Mouse (Mus musculus): ENCODE measurements at regions not wholly inside any gene's neighbourhood (a gene's known extent, or its start where the extent isn't known, plus 50 kb on each side); places are given as distances from the start of the nearest gene placed in this dataset.

GRCm38 (mm10) chr8:128212223-128212622 is 146.2 kb upstream of the Nrp1 start:
- no peaks in the 10 kb centered on the region for H3K9me3 ChIP-seq
- H3K36me3 ChIP-seq = no peaks in the 10 kb centered on the region
- 0 out of 2 replicates have a peak, but pooled peaks cover 3% of the 10 kb centered on the region for H3K4me1 ChIP-seq
- H3K27ac ChIP-seq = no peak overlapping the region
- no peak overlapping the region for H3K9ac ChIP-seq
- ATAC-seq (ENCODE audit: insufficient number of reproducible peaks, insufficient read depth, low FRiP score, low TSS enrichment, low read depth) = no peak
- no peaks in the 10 kb centered on the region for H3K27me3 ChIP-seq
- 68% methylated on average over 3 of the region's 3 CpGs for WGBS
- no peak overlapping the region for H3K4me2 ChIP-seq
- H3K4me3 ChIP-seq = no peak overlapping the region

GRCm38 (mm10) chr8:128214256-128214655 is 144.1 kb upstream of the Nrp1 start:
- Histone ChIP-seq H3K36me3 (no peaks in the 10 kb centered on the region), H3K27ac (no peak overlapping the region), H3K9me3 (no peaks in the 10 kb centered on the region), H3K27me3 (no peaks in the 10 kb centered on the region), H3K4me3 (no peak overlapping the region), H3K4me2 (no peak overlapping the region), H3K4me1 (0 out of 2 replicates have a peak, but pooled peaks cover 3% of the 10 kb centered on the region), H3K9ac (no peak overlapping the region)
- no peak for ATAC-seq (ENCODE audit: insufficient number of reproducible peaks, insufficient read depth, low FRiP score, low TSS enrichment, low read depth)
- WGBS = 71% methylated on average over 2 of the region's 2 CpGs

GRCm38 (mm10) chr8:128218886-128219285 is 139.5 kb upstream of the Nrp1 start:
- 82% methylated on average over 2 of the region's 2 CpGs for WGBS

GRCm38 (mm10) chr8:128219539-128219938 is 138.9 kb upstream of the Nrp1 start:
- no peak for ATAC-seq (ENCODE audit: insufficient number of reproducible peaks, insufficient read depth, low FRiP score, low TSS enrichment, low read depth)
- Histone ChIP-seq H3K36me3 (no peaks in the 10 kb centered on the region), H3K4me3 (no peak overlapping the region), H3K9ac (no peak overlapping the region), H3K9me3 (no peaks in the 10 kb centered on the region), H3K27ac (no peak overlapping the region), H3K4me2 (no peak overlapping the region), H3K4me1 (peaks cover 9% of the 10 kb centered on the region), H3K27me3 (no peaks in the 10 kb centered on the region)

More at GRCm38 (mm10) chr8:128218886-128219285, 139.5 kb upstream of the Nrp1 start:
- Histone ChIP-seq H3K9me3 (no peaks in the 10 kb centered on the region), H3K4me2 (no peak overlapping the region), H3K27ac (no peak overlapping the region), H3K27me3 (no peaks in the 10 kb centered on the region), H3K36me3 (no peaks in the 10 kb centered on the region), H3K4me1 (peaks cover 6% of the 10 kb centered on the region), H3K4me3 (no peak overlapping the region), H3K9ac (no peak overlapping the region)
- no peak for ATAC-seq (ENCODE audit: insufficient number of reproducible peaks, insufficient read depth, low FRiP score, low TSS enrichment, low read depth)

GRCm38 (mm10) chr8:128223092-128223491 is 135.3 kb upstream of the Nrp1 start:
- Histone ChIP-seq H3K4me2 (no peak overlapping the region), H3K9me3 (no peaks in the 10 kb centered on the region), H3K27me3 (no peaks in the 10 kb centered on the region), H3K36me3 (no peaks in the 10 kb centered on the region), H3K27ac (no peak overlapping the region), H3K4me3 (no peak overlapping the region), H3K9ac (no peak overlapping the region), H3K4me1 (peaks cover 12% of the 10 kb centered on the region)
- ATAC-seq (ENCODE audit: insufficient number of reproducible peaks, insufficient read depth, low FRiP score, low TSS enrichment, low read depth) = no peak
- WGBS = 85% methylated on average over 1 of the region's 1 CpGs

- Histone ChIP-seq H3K27ac (peak overlapping the region; percentile 24), H3K4me1 (peaks cover 12% of the 10 kb centered on the region), H3K9ac (no peak overlapping the region), H3K4me3 (no peak overlapping the region), H3K9me3 (no peaks in the 10 kb centered on the region), H3K27me3 (no peaks in the 10 kb centered on the region), H3K36me3 (no peaks in the 10 kb centered on the region), H3K4me2 (no peak overlapping the region)
- no peak for ATAC-seq (ENCODE audit: insufficient number of reproducible peaks, insufficient read depth, low FRiP score, low TSS enrichment, low read depth)
Observed at GRCm38 (mm10) chr8:128223522-128223921, 134.9 kb upstream of the Nrp1 start.

- ATAC-seq (ENCODE audit: insufficient number of reproducible peaks, insufficient read depth, low FRiP score, low TSS enrichment, low read depth) = no peak
- peaks cover 12% of the 10 kb centered on the region for H3K4me1 ChIP-seq
- H3K36me3 ChIP-seq = no peaks in the 10 kb centered on the region
- WGBS = 76% methylated on average over 2 of the region's 2 CpGs
- H3K27ac ChIP-seq = no peak overlapping the region
- no peak overlapping the region for H3K9ac ChIP-seq
- no peaks in the 10 kb centered on the region for H3K9me3 ChIP-seq
- H3K4me3 ChIP-seq = no peak overlapping the region
- H3K4me2 ChIP-seq = no peak overlapping the region
- no peaks in the 10 kb centered on the region for H3K27me3 ChIP-seq
Observed at GRCm38 (mm10) chr8:128225123-128225522, 133.3 kb upstream of the Nrp1 start.

GRCm38 (mm10) chr8:128235071-128235470 is 123.3 kb upstream of the Nrp1 start:
- no peak for ATAC-seq (ENCODE audit: insufficient number of reproducible peaks, insufficient read depth, low FRiP score, low TSS enrichment, low read depth)
- H3K4me2 ChIP-seq = no peak overlapping the region
- no peaks in the 10 kb centered on the region for H3K36me3 ChIP-seq
- WGBS = 86% methylated on average over 11 of the region's 11 CpGs
- no peak overlapping the region for H3K9ac ChIP-seq
- H3K4me1 ChIP-seq = peaks cover 5% of the 10 kb centered on the region
- H3K9me3 ChIP-seq = no peaks in the 10 kb centered on the region
- no peaks in the 10 kb centered on the region for H3K27me3 ChIP-seq
- no peak overlapping the region for H3K4me3 ChIP-seq
- H3K27ac ChIP-seq = no peak overlapping the region

- Histone ChIP-seq H3K4me1 (peaks cover 5% of the 10 kb centered on the region), H3K27me3 (no peaks in the 10 kb centered on the region), H3K36me3 (no peaks in the 10 kb centered on the region), H3K27ac (no peak overlapping the region), H3K9ac (no peak overlapping the region), H3K4me3 (no peak overlapping the region), H3K4me2 (no peak overlapping the region), H3K9me3 (no peaks in the 10 kb centered on the region)
- no peak for ATAC-seq (ENCODE audit: insufficient number of reproducible peaks, insufficient read depth, low FRiP score, low TSS enrichment, low read depth)
- WGBS = 82% methylated on average over 5 of the region's 5 CpGs
Observed at GRCm38 (mm10) chr8:128235527-128235926, 122.9 kb upstream of the Nrp1 start.

GRCm38 (mm10) chr8:128236097-128236496 is 122.3 kb upstream of the Nrp1 start:
- WGBS = 90% methylated on average over 2 of the region's 2 CpGs
- H3K27ac ChIP-seq = no peak overlapping the region
- no peaks in the 10 kb centered on the region for H3K36me3 ChIP-seq
- no peak overlapping the region for H3K9ac ChIP-seq
- no peak for ATAC-seq (ENCODE audit: insufficient number of reproducible peaks, insufficient read depth, low FRiP score, low TSS enrichment, low read depth)
- H3K4me1 ChIP-seq = peaks cover 5% of the 10 kb centered on the region
- H3K27me3 ChIP-seq = no peaks in the 10 kb centered on the region
- H3K9me3 ChIP-seq = no peaks in the 10 kb centered on the region
- no peak overlapping the region for H3K4me3 ChIP-seq
- H3K4me2 ChIP-seq = no peak overlapping the region

- Histone ChIP-seq H3K9ac (no peak overlapping the region), H3K4me3 (no peak overlapping the region), H3K4me2 (no peak overlapping the region), H3K27me3 (no peaks in the 10 kb centered on the region), H3K36me3 (no peaks in the 10 kb centered on the region), H3K27ac (no peak overlapping the region), H3K4me1 (no peaks in the 10 kb centered on the region), H3K9me3 (no peaks in the 10 kb centered on the region)
- ATAC-seq (ENCODE audit: insufficient number of reproducible peaks, insufficient read depth, low FRiP score, low TSS enrichment, low read depth) = no peak
- WGBS = 83% methylated on average over 2 of the region's 2 CpGs
Observed at GRCm38 (mm10) chr8:128238948-128239347, 119.5 kb upstream of the Nrp1 start.

GRCm38 (mm10) chr8:128239783-128240182 is 118.6 kb upstream of the Nrp1 start:
- no peak overlapping the region for H3K4me3 ChIP-seq
- no peak overlapping the region for H3K27ac ChIP-seq
- ATAC-seq (ENCODE audit: insufficient number of reproducible peaks, insufficient read depth, low FRiP score, low TSS enrichment, low read depth) = no peak
- H3K36me3 ChIP-seq = no peaks in the 10 kb centered on the region
- no peak overlapping the region for H3K9ac ChIP-seq
- H3K4me1 ChIP-seq = no peaks in the 10 kb centered on the region
- H3K4me2 ChIP-seq = no peak overlapping the region
- H3K9me3 ChIP-seq = no peaks in the 10 kb centered on the region
- WGBS = 72% methylated on average over 1 of the region's 1 CpGs
- no peaks in the 10 kb centered on the region for H3K27me3 ChIP-seq

- WGBS = 92% methylated on average over 1 of the region's 1 CpGs
- Histone ChIP-seq H3K4me3 (no peak overlapping the region), H3K27me3 (no peaks in the 10 kb centered on the region), H3K4me1 (no peaks in the 10 kb centered on the region), H3K9me3 (no peaks in the 10 kb centered on the region), H3K9ac (no peak overlapping the region), H3K4me2 (no peak overlapping the region), H3K27ac (no peak overlapping the region), H3K36me3 (no peaks in the 10 kb centered on the region)
- ATAC-seq (ENCODE audit: insufficient number of reproducible peaks, insufficient read depth, low FRiP score, low TSS enrichment, low read depth) = no peak
Observed at GRCm38 (mm10) chr8:128241200-128241599, 117.2 kb upstream of the Nrp1 start.
